Mouse (Mus musculus): ENCODE results near the gene Lrrtm3. TPM values are rescaled to one million over a fixed set of nuclear protein-coding genes. Genes with fewer than 3 reads are reported as not detected.

Gene Lrrtm3
- polyA plus RNA-seq, 1 experiment, result 7.6 TPM

DNA sequence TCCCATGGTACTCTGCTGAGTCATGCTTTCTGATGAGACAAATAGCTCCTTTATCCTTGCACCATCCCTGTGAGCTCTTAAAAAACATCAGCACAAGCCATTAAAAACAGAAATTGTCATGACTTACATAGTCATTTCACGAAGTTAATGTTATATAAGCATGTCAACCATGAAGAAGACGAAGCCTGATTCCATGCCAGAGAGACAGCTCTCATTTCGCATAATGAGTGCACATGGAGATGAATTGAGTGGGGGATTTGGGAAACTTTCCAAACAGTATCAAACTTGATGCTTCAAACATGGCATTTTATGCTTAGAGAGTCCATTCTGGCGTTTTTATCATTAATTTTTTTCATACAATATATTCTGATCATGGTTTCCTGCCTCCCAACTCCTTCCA lies 104.5 kb downstream of the Lrrtm3 start:
- no peak overlapping the region for H3K27ac ChIP-seq (ENCODE audit: insufficient read depth, low read length)
- H3K4me1 ChIP-seq (ENCODE audit: control insufficient read depth, insufficient read depth, low read length), result no peaks in the 10 kb centered on the region
- H3K4me3 ChIP-seq (ENCODE audit: insufficient read depth, low read length), result no peak overlapping the region
- TF ChIP-seq POLR2A (IDR thresholded peaks at IDR 0.05; ENCODE audit: low read depth, low read length), result no peak
- TF ChIP-seq CTCF (IDR thresholded peaks at IDR 0.05; ENCODE audit: borderline replicate concordance, insufficient read depth, low read length), result no peak

DNA sequence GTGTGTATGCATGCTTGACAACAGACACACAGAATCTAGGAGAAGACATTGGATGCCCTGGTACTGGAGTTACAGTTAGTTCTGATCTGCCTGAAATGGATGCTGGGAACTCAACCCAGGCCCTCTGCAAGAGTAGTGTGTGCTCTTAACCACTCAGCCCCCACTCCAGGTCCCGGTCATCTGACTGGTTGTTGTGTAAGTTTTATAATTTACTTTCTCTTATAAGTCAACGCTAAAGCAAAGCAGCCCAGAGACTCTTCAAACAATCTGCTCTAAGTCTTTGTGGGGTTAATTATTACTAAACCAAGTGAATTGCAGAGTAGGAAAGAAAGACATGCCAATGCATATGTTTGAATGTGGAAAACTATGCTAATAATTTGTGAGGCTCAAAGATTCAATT lies 110.7 kb downstream of the Lrrtm3 start:
- Histone ChIP-seq H3K27ac (ENCODE audit: insufficient read depth, low read length) (no peak overlapping the region), H3K4me1 (ENCODE audit: control insufficient read depth, insufficient read depth, low read length) (peaks cover 2% of the 10 kb centered on the region; the same call in 1 of the 2 replicates), H3K4me3 (ENCODE audit: insufficient read depth, low read length) (no peak overlapping the region)
- TF ChIP-seq POLR2A (IDR thresholded peaks at IDR 0.05; ENCODE audit: low read depth, low read length), result no peak
- no peak for TF ChIP-seq CTCF (IDR thresholded peaks at IDR 0.05; ENCODE audit: borderline replicate concordance, insufficient read depth, low read length)

DNA sequence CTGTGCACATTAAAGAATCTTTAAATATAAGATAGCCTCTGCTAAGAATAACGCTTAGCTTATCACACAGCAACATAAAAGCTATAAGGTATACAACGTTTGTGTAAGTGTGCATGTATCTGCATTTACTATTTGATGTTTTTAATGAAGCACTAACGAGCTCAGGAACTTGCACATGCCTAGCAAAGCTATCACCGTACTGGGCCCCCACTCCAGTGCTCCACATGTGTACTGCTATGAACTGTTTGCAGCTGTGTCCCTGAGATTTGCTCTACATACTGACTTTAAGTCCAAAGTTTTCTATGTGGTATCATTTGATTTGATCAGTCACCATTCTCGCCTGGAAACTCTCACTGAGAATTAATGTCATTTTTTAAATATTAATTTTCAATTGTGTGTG lies 111.1 kb downstream of the Lrrtm3 start:
- TF ChIP-seq POLR2A (IDR thresholded peaks at IDR 0.05; ENCODE audit: low read depth, low read length) (no peak), CTCF (IDR thresholded peaks at IDR 0.05; ENCODE audit: borderline replicate concordance, insufficient read depth, low read length) (no peak)
- peaks cover 2% of the 10 kb centered on the region; the same call in 1 of the 2 replicates for H3K4me1 ChIP-seq (ENCODE audit: control insufficient read depth, insufficient read depth, low read length)
- H3K27ac ChIP-seq (ENCODE audit: insufficient read depth, low read length), result no peak overlapping the region
- H3K4me3 ChIP-seq (ENCODE audit: insufficient read depth, low read length), result no peak overlapping the region

- no peak for TF ChIP-seq CTCF (IDR thresholded peaks at IDR 0.05; ENCODE audit: borderline replicate concordance, insufficient read depth, low read length)
- TF ChIP-seq POLR2A (IDR thresholded peaks at IDR 0.05; ENCODE audit: low read depth, low read length), result no peak
- Histone ChIP-seq H3K27ac (ENCODE audit: insufficient read depth, low read length) (no peak overlapping the region), H3K4me1 (ENCODE audit: control insufficient read depth, insufficient read depth, low read length) (peaks cover 2% of the 10 kb centered on the region; the same call in 1 of the 2 replicates), H3K4me3 (ENCODE audit: insufficient read depth, low read length) (no peak overlapping the region)
Observed at GRCm38 (mm10) chr10:63978535-63978934, 111.5 kb downstream of the Lrrtm3 start.

GRCm38 (mm10) chr10:63978101-63978500 lies 112.0 kb downstream of the Lrrtm3 start:
- H3K27ac ChIP-seq (ENCODE audit: insufficient read depth, low read length), result no peak overlapping the region
- H3K4me1 ChIP-seq (ENCODE audit: control insufficient read depth, insufficient read depth, low read length), result peaks cover 2% of the 10 kb centered on the region; the same call in 1 of the 2 replicates

GRCm38 (mm10) chr10:63972300-63972699 lies 117.8 kb downstream of the Lrrtm3 start:
- Histone ChIP-seq H3K4me3 (ENCODE audit: insufficient read depth, low read length) (no peak overlapping the region), H3K4me1 (ENCODE audit: control insufficient read depth, insufficient read depth, low read length) (no peaks in the 10 kb centered on the region), H3K27ac (ENCODE audit: insufficient read depth, low read length) (no peak overlapping the region)
- no peak for TF ChIP-seq POLR2A (IDR thresholded peaks at IDR 0.05; ENCODE audit: low read depth, low read length)
- TF ChIP-seq CTCF (IDR thresholded peaks at IDR 0.05; ENCODE audit: borderline replicate concordance, insufficient read depth, low read length), result no peak

More at GRCm38 (mm10) chr10:63978101-63978500, 112.0 kb downstream of the Lrrtm3 start:
- no peak for TF ChIP-seq POLR2A (IDR thresholded peaks at IDR 0.05; ENCODE audit: low read depth, low read length)
- no peak for TF ChIP-seq CTCF (IDR thresholded peaks at IDR 0.05; ENCODE audit: borderline replicate concordance, insufficient read depth, low read length)
- H3K4me3 ChIP-seq (ENCODE audit: insufficient read depth, low read length), result no peak overlapping the region

GRCm38 (mm10) chr10:63954308-63954930 lies 135.7 kb downstream of the Lrrtm3 start:
- no peak for TF ChIP-seq POLR2A (IDR thresholded peaks at IDR 0.05; ENCODE audit: low read depth, low read length)
- TF ChIP-seq CTCF (IDR thresholded peaks at IDR 0.05; ENCODE audit: borderline replicate concordance, insufficient read depth, low read length), result no peak
- Histone ChIP-seq H3K4me3 (ENCODE audit: insufficient read depth, low read length) (no peak overlapping the region), H3K4me1 (ENCODE audit: control insufficient read depth, insufficient read depth, low read length) (no peaks in the 10 kb centered on the region), H3K27ac (ENCODE audit: insufficient read depth, low read length) (peak overlapping the region; percentile 68)

DNA sequence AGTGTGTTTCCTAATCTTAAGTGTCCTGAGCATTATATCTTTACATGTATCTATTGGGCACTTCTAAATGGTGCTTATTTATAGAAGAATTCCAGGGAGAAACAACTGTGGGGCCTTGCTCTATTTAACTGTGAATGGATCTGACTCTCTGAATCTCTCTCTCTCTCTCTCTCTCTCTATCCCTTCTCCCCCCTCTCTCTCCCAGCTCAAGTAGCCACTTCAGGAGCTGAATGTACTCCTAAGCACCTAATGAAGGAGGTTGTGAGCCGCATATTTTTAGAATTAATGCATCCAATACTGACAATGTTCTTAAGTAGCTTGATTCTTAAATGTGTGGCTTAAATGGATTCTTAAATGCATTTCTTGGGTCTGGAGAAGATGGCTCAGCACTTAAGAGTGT lies 138.6 kb downstream of the Lrrtm3 start:
- H3K4me1 ChIP-seq (ENCODE audit: control insufficient read depth, insufficient read depth, low read length), result no peaks in the 10 kb centered on the region
- TF ChIP-seq CTCF (IDR thresholded peaks at IDR 0.05; ENCODE audit: borderline replicate concordance, insufficient read depth, low read length) (no peak), POLR2A (IDR thresholded peaks at IDR 0.05; ENCODE audit: low read depth, low read length) (no peak)
- H3K4me3 ChIP-seq (ENCODE audit: insufficient read depth, low read length), result no peak overlapping the region
- no peak overlapping the region for H3K27ac ChIP-seq (ENCODE audit: insufficient read depth, low read length)

DNA sequence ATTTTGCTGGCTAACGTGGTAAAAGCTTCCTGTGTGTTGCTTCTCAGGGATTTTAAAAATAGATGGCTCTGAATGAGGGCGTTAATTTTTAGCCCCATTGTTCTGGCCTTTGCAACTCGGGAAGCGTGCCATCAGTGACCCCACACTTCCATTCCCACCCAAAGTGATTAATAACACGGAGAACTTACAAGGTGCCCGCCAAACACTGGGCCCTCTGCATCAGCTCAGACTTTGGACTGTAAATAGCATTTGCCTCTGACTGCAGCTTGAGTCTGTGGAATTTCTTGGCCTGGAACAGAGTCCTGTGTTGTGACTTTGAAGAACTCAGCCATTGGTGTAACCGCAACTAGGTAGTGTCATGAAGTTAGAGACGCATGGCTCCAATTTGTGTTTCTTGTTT lies 139.2 kb downstream of the Lrrtm3 start:
- no peaks in the 10 kb centered on the region for H3K4me1 ChIP-seq (ENCODE audit: control insufficient read depth, insufficient read depth, low read length)
- no peak overlapping the region for H3K27ac ChIP-seq (ENCODE audit: insufficient read depth, low read length)
- no peak for TF ChIP-seq POLR2A (IDR thresholded peaks at IDR 0.05; ENCODE audit: low read depth, low read length)
- no peak for TF ChIP-seq CTCF (IDR thresholded peaks at IDR 0.05; ENCODE audit: borderline replicate concordance, insufficient read depth, low read length)
- no peak overlapping the region for H3K4me3 ChIP-seq (ENCODE audit: insufficient read depth, low read length)

DNA sequence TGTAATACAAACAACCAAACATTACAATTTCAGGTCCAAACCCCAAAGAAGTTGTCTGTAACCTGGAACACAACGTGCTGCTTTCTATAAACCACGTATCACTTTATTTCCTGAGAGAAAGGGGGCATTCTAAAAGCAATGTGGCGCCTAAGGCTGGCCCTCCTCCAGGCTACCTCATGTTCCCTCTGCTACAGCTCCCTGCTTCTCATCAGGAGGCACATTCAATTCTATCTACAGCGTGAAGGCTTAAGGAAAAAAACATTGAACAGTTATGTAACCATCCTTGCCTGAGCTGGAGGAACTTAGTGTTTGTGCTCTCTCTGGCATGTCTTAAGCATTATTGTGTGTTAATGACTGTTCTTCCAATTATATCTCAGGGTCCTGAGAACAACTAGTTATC lies 142.8 kb downstream of the Lrrtm3 start:
- H3K27ac ChIP-seq (ENCODE audit: insufficient read depth, low read length), result no peak overlapping the region
- H3K4me1 ChIP-seq (ENCODE audit: control insufficient read depth, insufficient read depth, low read length), result no peaks in the 10 kb centered on the region
- no peak overlapping the region for H3K4me3 ChIP-seq (ENCODE audit: insufficient read depth, low read length)
- TF ChIP-seq CTCF (IDR thresholded peaks at IDR 0.05; ENCODE audit: borderline replicate concordance, insufficient read depth, low read length) (no peak), POLR2A (IDR thresholded peaks at IDR 0.05; ENCODE audit: low read depth, low read length) (no peak)

Data from embryonic fibroblast, embryonic 13.5 days (primary cell).